Mouse (Mus musculus) forebrain, embryonic 11.5 days (tissue): Measurements from ENCODE around the gene Tmem189. TPM values are rescaled to one million over a fixed set of nuclear protein-coding genes. Genes with fewer than 3 reads are reported as not detected.
A peak's percentile ranks its signal among the peaks of the same experiment; 100 is the strongest.

Experiments used
- ATAC-seq: fragments of 200-750 bp; cut with Nextera tagmentation; replicated peaks from 2 replicates; pipeline ENCODE4 v1.8.0; 2017; ENCODE audit warnings: moderate TSS enrichment; ENCODE audit not compliant: low FRiP score
- DNase-seq: peaks from one replicate; pipeline ENCODE4 v3.0.0-alpha.2; 2017; ENCODE audit warnings: low spot score
- H3K27ac ChIP-seq: fragments of 300-500 bp; sonication (generic); 2 replicates; pipeline ENCODE4 v1.5.1; 2014; ENCODE audit warnings: low read depth, low read length
- H3K27me3 ChIP-seq: fragments of 300-500 bp; sonication (generic); 2 replicates; pipeline ENCODE4 v1.6.1; 2014; ENCODE audit warnings: mild to moderate bottlenecking, low read length, mixed read lengths; ENCODE audit not compliant: control insufficient read depth, insufficient read depth
- H3K36me3 ChIP-seq: fragments of 300-500 bp; sonication (generic); 2 replicates; pipeline ENCODE4 v1.6.1; 2014; ENCODE audit warnings: mild to moderate bottlenecking, low read length, moderate library complexity, mixed read lengths; ENCODE audit not compliant: control insufficient read depth, insufficient read depth
- H3K4me1 ChIP-seq: fragments of 300-500 bp; sonication (generic); replicated peaks from 2 replicates; pipeline ENCODE4 v1.6.1; 2014; ENCODE audit warnings: low read length, mixed read lengths; ENCODE audit not compliant: control insufficient read depth, insufficient read depth
- H3K4me2 ChIP-seq: fragments of 300-500 bp; sonication (generic); 2 replicates; pipeline ENCODE4 v1.6.1; 2014; ENCODE audit warnings: low read depth, mild to moderate bottlenecking, low read length, moderate library complexity, mixed read lengths; ENCODE audit not compliant: severe bottlenecking
- H3K4me3 ChIP-seq: fragments of 300-500 bp; sonication (generic); 2 replicates; pipeline ENCODE4 v1.5.1; 2014; ENCODE audit warnings: low read depth, low read length
- H3K9ac ChIP-seq: fragments of 300-500 bp; sonication (generic); 2 replicates; pipeline ENCODE4 v1.6.1; 2014; ENCODE audit warnings: low read length
- H3K9me3 ChIP-seq: fragments of 300-500 bp; sonication (generic); 2 replicates; pipeline ENCODE4 v1.6.1; 2016; ENCODE audit warnings: low read length, mixed read lengths; ENCODE audit not compliant: control insufficient read depth
- WGBS: fragments of 180-500 bp; shearing (Covaris S2); extraction: QIAGEN DNeasy Blood & Tissue Kit; methylation state at CpG from one replicate; pipeline ENCODE4 v1.1.7; 2014; 5-methylcytosine and 5-hydroxymethylcytosine counted together
- polyA plus RNA-seq: library from polyadenylated mRNA; unstranded; fragments of >200 nt; fragmentation: Nextera tagmentation; extraction: Ambion mirVana; gene quantifications from 2 replicates; pipeline ENCODE4 v1.2.1, GENCODE M21; 2014

Gene Tmem189
- polyA plus RNA-seq, 1 experiment from 2014 or later, result 35.1 TPM

DNA sequence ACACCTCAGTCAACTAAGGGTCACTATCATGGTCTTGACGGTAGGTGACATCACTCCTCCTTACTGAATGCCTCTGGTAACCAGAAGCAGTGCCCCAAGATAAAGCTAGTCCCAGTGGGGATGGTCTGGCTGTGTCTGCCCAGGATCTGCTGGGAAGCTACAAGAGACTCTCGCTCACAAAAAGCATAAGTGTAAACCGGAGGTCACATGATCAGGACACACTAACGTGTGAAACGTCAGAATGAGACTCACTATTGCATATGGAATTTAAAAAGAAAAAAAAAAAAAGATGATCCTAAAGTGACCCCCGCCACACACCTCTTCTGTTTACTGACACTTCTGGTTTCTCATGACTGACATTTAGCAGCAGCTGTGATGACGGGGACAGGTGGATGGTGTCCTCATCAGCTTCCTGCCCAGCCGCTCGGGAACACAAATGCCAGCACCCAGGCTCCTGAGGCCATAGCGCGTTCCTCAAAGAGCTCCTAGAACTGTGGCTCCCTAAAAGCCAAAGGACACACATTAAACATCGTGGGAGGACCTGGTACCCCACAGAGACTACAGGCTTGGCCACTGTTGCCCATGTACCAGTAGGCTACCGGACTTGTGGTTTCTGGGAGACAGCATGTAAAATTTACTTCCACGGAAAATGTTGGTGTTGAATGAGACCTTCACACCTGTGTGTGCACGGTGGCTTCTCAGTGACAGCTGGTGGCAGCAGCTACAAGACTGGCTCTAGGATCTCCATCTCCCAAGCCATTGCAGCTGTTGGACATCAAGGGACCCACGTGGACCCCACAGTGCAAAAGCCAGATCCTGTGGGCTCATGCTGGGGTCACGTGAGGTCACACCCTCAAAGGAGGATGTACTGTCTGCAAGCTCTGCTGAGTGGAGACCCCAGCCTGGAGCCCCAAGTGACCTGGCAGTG is 83.5 kb downstream of the Tmem189 start:
- no peak for ATAC-seq

DNA sequence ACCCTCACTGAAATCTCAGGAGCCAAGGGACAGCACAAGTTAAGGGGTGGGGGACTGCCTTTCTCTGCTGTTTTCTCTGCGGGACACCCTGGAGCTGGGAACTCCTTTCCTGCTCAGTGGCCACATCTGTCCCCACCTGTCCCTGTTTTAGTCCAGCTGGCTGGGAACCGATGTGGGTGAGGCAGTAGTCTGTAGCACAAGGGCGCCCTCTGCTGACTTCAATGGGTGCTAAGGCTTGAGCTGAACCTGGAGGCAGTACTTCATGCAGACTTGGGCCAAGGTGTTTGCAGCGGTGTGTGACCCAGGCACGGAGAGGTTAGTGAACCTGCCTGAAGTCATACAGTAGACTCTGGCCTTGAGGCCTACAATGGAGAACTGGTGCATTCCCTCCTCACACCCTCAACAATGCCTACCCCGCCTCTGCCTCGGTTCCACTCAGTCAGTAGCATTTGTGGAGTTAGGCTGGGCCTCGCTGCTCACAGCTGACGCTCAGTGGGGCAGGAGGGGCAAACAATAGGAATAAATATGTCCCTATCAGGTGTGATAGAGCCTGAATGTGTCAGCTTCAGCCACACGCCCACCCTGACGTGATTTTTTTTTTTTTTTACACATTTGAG is 84.3 kb downstream of the Tmem189 start:
- ATAC-seq (peak; percentile 79), DNase-seq (peak; percentile 93)
- no peaks in the 10 kb centered on the region; the same call in 1 of the 2 replicates for H3K36me3 ChIP-seq
- H3K9ac ChIP-seq, result no peak overlapping the region
- H3K27ac ChIP-seq, result no peak overlapping the region
- H3K27me3 ChIP-seq, result no peaks in the 10 kb centered on the region
- no peak overlapping the region for H3K4me3 ChIP-seq
- no peak overlapping the region for H3K4me2 ChIP-seq
- 27% methylated on average over 11 of the region's 11 CpGs for WGBS
- H3K4me1 ChIP-seq, result 0 out of 2 replicates have a peak, but pooled peaks cover 2% of the 10 kb centered on the region
- no peaks in the 10 kb centered on the region for H3K9me3 ChIP-seq

More for the DNA sequence above, 83.5 kb downstream of the Tmem189 start:
- no peaks in the 10 kb centered on the region for H3K9me3 ChIP-seq
- no peak for DNase-seq
- H3K36me3 ChIP-seq, result no peaks in the 10 kb centered on the region; the same call in 1 of the 2 replicates
- no peak overlapping the region for H3K27ac ChIP-seq
- WGBS, result 80% methylated on average over 17 of the region's 17 CpGs
- 0 out of 2 replicates have a peak, but pooled peaks cover 2% of the 10 kb centered on the region for H3K4me1 ChIP-seq
- no peak overlapping the region for H3K4me2 ChIP-seq
- H3K9ac ChIP-seq, result no peak overlapping the region
- no peaks in the 10 kb centered on the region for H3K27me3 ChIP-seq
- no peak overlapping the region for H3K4me3 ChIP-seq

DNA sequence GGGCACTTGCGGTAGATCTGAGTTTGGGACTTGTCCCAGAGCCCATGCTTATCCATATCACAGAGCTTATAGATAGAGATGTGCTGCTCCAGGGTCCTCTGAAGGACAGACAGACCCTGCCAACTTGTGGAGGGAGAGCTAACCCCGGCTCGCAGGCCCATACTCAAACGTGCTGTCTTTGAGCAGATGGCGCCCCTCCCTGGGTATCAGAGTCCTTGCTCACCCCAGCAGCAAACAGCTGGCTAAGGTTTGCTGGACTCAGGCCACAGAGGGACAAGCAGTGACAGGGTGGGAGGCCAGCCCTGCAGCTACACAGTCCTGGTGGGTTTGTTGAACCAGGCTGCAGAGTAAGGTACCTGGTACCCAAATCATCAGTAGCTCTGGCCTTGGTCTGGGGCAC is 86.6 kb downstream of the Tmem189 start:
- H3K27ac ChIP-seq, result no peak overlapping the region
- H3K4me3 ChIP-seq, result no peak overlapping the region
- DNase-seq, result no peak
- no peak overlapping the region for H3K4me2 ChIP-seq
- no peak for ATAC-seq
- 44% methylated on average over 5 of the region's 5 CpGs for WGBS
- 0 out of 2 replicates have a peak, but pooled peaks cover 2% of the 10 kb centered on the region for H3K4me1 ChIP-seq
- no peak overlapping the region for H3K9ac ChIP-seq
- H3K36me3 ChIP-seq, result no peaks in the 10 kb centered on the region
- no peaks in the 10 kb centered on the region for H3K27me3 ChIP-seq
- H3K9me3 ChIP-seq, result no peaks in the 10 kb centered on the region

DNA sequence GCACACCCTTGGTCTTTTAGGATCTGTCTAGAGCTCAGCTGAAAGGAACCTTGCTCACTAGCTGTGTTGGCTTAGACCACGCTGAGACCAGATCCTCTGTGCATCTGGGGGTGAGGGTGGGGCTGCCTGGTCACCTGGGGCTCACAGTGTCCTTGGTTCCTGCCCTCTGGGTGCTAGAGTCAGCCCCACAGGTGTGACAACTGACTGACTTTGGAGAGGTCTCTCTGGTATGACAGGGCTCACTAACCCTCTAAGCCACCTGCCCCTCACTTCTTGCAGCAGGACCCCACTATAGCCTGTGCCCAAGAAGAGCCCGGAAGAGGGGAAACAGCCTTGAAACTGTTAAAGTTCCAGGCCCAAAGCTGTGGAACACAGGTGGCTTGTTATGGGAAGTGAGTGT is 87.3 kb downstream of the Tmem189 start:
- Histone ChIP-seq H3K9me3 (no peaks in the 10 kb centered on the region), H3K27me3 (no peaks in the 10 kb centered on the region), H3K4me2 (no peak overlapping the region), H3K4me3 (no peak overlapping the region), H3K9ac (no peak overlapping the region), H3K27ac (no peak overlapping the region), H3K36me3 (no peaks in the 10 kb centered on the region), H3K4me1 (peaks cover 5% of the 10 kb centered on the region; the same call in 1 of the 2 replicates)
- DNase-seq, result no peak
- no peak for ATAC-seq
- WGBS, result 84% methylated on average over 2 of the region's 2 CpGs

DNA sequence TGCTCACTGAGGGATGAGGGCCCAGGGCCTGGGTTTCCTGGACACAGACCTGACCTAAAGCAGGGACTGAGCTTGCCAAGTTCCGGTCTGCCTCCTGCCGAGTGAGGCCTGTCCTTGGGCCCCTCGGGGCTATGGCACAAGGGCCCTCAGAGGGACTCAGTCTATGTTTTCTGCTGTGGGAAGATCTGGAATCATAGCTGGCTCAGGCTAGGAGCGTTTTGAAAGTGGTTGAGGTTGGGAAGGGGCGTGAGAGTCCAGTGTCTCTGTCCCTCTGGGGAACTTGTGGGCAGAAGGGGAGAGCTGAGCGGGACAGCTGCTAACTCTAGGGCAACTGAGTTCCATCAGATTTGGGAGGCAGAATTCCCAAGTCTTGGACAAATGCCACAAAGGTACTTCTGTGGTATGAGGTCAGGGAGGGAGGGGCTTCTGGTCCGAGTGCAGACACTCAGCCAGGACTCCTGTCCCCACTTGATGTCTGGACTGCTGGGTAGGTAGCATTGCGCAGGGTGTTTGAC is 89.1 kb downstream of the Tmem189 start:
- H3K27ac ChIP-seq, result no peak overlapping the region
- H3K9ac ChIP-seq, result no peak overlapping the region
- no peak overlapping the region for H3K4me2 ChIP-seq
- no peaks in the 10 kb centered on the region for H3K36me3 ChIP-seq
- ATAC-seq, result no peak
- H3K9me3 ChIP-seq, result no peaks in the 10 kb centered on the region
- H3K4me3 ChIP-seq, result no peak overlapping the region
- H3K4me1 ChIP-seq, result peaks cover 10% of the 10 kb centered on the region; the same call in 1 of the 2 replicates
- no peaks in the 10 kb centered on the region for H3K27me3 ChIP-seq
- DNase-seq, result no peak
- 82% methylated on average over 8 of the region's 8 CpGs for WGBS

DNA sequence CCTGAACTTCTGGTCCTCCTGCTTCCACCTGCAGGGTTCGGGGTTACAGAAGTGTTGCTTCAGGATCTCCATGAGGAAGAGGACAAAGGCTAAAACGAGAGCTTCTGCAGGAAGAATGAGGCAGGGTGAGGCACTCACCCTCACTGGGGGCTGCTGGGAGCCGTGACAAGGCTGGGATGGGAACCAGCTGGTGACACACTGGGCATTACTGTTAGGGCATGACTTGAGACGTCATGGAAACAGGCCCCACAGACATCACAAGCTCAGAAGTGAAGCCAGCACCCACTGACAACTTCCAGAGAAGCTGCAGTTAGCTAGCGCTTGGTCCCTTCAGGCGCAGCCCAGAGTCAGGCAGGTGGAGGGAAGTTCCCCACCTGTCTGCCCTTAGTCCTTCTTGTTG is 89.7 kb downstream of the Tmem189 start:
- Histone ChIP-seq H3K27me3 (no peaks in the 10 kb centered on the region), H3K4me1 (peaks cover 8% of the 10 kb centered on the region; the same call in 1 of the 2 replicates), H3K36me3 (no peaks in the 10 kb centered on the region), H3K4me2 (no peak overlapping the region), H3K27ac (no peak overlapping the region), H3K4me3 (no peak overlapping the region), H3K9me3 (no peaks in the 10 kb centered on the region), H3K9ac (no peak overlapping the region)
- no peak for DNase-seq
- no peak for ATAC-seq
- WGBS, result 72% methylated on average over 6 of the region's 6 CpGs

DNA sequence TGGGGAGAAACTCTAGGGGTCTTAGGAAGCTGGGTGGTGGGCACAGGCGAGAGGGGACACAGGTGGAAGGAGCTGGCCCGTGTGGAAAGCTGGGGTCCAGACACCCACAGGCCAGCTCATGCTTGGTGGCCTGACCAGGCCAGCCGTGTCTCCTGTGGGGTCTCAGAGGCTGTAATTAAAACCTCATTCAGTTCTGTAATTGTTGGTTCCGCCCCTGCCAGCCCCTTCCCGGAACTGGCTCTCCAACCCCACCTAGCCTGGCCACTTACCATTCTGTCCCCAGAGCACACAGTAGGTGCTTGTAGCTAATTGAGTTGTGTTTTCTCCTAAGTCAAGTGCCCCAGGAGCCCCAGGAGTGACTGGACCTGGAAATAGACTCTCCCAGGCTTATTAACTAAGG is 90.4 kb downstream of the Tmem189 start:
- WGBS, result 73% methylated on average over 5 of the region's 5 CpGs
- H3K4me3 ChIP-seq, result no peak overlapping the region
- peaks cover 8% of the 10 kb centered on the region; the same call in 1 of the 2 replicates for H3K4me1 ChIP-seq
- H3K27ac ChIP-seq, result no peak overlapping the region
- no peak overlapping the region for H3K9ac ChIP-seq
- ATAC-seq (no peak), DNase-seq (no peak)
- H3K36me3 ChIP-seq, result no peaks in the 10 kb centered on the region
- no peaks in the 10 kb centered on the region for H3K9me3 ChIP-seq
- no peak overlapping the region for H3K4me2 ChIP-seq
- H3K27me3 ChIP-seq, result no peaks in the 10 kb centered on the region

DNA sequence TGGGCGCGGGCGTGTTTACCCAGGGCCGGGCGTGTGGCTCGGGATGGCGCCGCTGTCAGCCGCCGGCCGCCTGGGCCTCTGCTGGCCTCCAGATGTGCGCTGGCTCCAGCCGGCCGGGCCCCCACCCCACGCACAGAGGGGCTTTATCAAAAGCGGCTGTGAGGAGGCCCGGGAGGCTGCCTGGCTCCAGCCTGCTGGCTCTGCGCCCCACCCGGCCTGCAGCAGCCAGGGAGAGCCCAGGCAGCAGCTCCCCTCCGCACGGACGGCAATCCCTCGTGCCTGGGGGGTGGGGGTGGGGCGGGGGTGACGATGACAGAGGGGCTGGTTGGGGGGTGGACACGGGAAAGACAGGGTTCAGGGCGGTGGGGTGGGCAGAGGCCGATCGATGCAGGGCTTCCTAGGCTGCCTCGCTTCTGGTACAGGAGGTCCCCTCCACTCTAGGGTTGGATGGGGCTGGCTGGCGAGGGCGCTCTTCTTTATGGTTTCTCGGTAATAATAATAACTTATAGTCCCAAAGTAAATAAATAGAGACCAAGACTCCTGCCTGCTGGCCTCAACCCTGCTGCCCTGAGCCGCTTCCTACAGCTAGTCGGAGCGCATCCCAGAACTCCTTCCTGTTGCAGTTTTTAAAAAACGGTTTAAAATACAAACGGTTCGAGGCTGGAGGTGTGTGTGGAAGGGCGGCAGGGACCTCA is 92.0 kb downstream of the Tmem189 start:
- DNase-seq, result peak; percentile 76

More for the DNA sequence above, 92.0 kb downstream of the Tmem189 start:
- Histone ChIP-seq H3K4me2 (peak overlapping the region; percentile 40), H3K4me3 (peak overlapping the region; percentile 7), H3K9ac (peak overlapping the region; percentile 39), H3K27ac (no peak overlapping the region), H3K4me1 (peaks cover 8% of the 10 kb centered on the region; the same call in 1 of the 2 replicates), H3K27me3 (no peaks in the 10 kb centered on the region), H3K9me3 (no peaks in the 10 kb centered on the region), H3K36me3 (no peaks in the 10 kb centered on the region)
- ATAC-seq, result peak; percentile 71
- 31% methylated on average over 33 of the region's 40 CpGs for WGBS
